Mouse (Mus musculus) E14TG2a.4 (cell line): ENCODE data around the gene Zmat5.

Source experiments
- H3K27me3 ChIP-seq: 2 replicates; pipeline ENCODE4 v1.6.1; 2014; ENCODE audit warnings: low read length, control low read depth; ENCODE audit not compliant: insufficient read depth
- H3K36me3 ChIP-seq: 2 replicates; pipeline ENCODE4 v1.6.1; 2014; ENCODE audit warnings: low read length, control low read depth; ENCODE audit not compliant: insufficient read depth
- H3K4me1 ChIP-seq: replicated peaks from 2 replicates; pipeline ENCODE4 v1.6.1; 2014; ENCODE audit warnings: low read depth, low read length, control low read depth
- H3K4me3 ChIP-seq: replicated peaks from 2 replicates; pipeline ENCODE4 v1.5.1; 2014; ENCODE audit warnings: mild to moderate bottlenecking, low read length
- H3K9me3 ChIP-seq: 2 replicates; pipeline ENCODE4 v1.6.1; 2014; ENCODE audit warnings: low read length, control low read depth
- CTCF ChIP-seq: conservative IDR thresholded peaks from 2 replicates; pipeline ENCODE4 v1.5.1; 2014; ENCODE audit warnings: low read length
- NANOG ChIP-seq: IDR thresholded peaks from 2 replicates; pipeline ENCODE4 v1.6.1; 2014; ENCODE audit warnings: borderline replicate concordance, low read length, mixed read lengths
- POU5F1 ChIP-seq: IDR thresholded peaks from 2 replicates; pipeline ENCODE4 v1.6.1; 2014; ENCODE audit warnings: low read length, borderline replicate concordance

The Zmat5 gene

DNA sequence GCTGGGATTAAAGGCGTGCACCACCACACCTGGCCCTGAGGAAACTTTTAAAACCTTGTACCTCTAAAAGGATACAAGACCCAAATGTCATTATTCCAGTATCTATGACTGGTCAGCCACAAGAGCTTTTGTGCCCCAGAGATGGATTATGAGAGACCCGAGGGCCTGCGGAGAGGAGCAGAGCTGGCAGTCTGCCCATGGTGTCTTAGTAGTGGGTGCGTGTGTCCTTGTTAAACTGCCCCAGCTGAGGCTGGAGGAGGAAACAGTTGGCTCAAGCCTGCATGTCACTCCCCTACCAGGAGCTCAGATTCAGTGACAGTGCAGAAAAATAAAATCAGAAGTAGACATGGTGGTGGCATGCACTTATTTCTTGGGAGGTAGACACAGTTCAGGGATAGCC lies 19.4 kb upstream of the Zmat5 start:
- no peaks in the 10 kb centered on the region for H3K9me3 ChIP-seq
- peaks cover 52% of the 10 kb centered on the region for H3K36me3 ChIP-seq
- no peaks in the 10 kb centered on the region for H3K27me3 ChIP-seq
- H3K4me1 ChIP-seq, result peaks cover 47% of the 10 kb centered on the region
- no peak for TF ChIP-seq POU5F1
- TF ChIP-seq NANOG, result no peak
- TF ChIP-seq CTCF, result no peak
- no peak overlapping the region for H3K4me3 ChIP-seq

DNA sequence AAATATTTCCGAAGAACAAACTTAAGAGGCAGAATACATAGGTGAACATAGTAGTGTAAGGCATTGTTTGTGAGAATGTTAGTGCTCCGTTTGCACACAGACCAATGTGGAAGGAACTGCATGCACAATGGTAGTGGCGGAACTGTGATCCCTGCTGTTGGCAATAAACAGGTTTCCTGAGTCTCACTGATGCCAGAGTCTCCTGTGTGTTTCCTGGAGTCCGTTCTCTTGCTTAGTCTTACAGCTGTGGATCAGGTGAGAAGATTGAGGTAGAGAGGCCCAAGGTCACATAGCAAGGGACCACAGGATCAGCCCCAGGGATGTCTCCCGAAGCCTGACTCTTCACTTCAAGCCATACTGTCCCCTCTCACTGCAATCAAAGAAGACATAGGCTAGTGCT lies 19.0 kb upstream of the Zmat5 start:
- Histone ChIP-seq H3K4me3 (no peak overlapping the region), H3K9me3 (no peaks in the 10 kb centered on the region), H3K4me1 (peaks cover 45% of the 10 kb centered on the region), H3K36me3 (peaks cover 47% of the 10 kb centered on the region), H3K27me3 (no peaks in the 10 kb centered on the region)
- TF ChIP-seq POU5F1 (no peak), CTCF (no peak), NANOG (no peak)

DNA sequence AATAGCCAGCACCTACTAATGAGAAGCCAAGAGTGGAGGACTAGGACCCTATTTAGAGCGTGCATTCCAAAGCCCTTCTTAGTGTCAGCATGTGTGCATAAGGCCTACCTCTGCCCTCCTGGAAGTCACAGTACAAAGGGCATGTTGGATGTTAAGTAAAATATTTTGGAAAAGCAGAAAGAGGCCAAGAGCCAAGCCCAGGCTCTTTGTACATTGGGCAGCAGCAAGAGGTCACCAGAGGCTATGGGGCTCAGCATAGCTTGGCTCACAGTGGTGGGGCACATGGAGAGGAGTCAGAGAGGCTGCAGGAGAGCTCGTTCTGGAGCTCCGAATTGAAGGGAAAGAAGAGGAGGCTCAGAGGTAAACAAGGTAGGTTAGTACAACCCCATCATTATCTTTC lies 17.5 kb upstream of the Zmat5 start:
- Histone ChIP-seq H3K9me3 (no peaks in the 10 kb centered on the region), H3K4me1 (peaks cover 54% of the 10 kb centered on the region), H3K4me3 (no peak overlapping the region), H3K36me3 (peaks cover 32% of the 10 kb centered on the region), H3K27me3 (no peaks in the 10 kb centered on the region)
- TF ChIP-seq POU5F1 (no peak), NANOG (no peak), CTCF (no peak)

DNA sequence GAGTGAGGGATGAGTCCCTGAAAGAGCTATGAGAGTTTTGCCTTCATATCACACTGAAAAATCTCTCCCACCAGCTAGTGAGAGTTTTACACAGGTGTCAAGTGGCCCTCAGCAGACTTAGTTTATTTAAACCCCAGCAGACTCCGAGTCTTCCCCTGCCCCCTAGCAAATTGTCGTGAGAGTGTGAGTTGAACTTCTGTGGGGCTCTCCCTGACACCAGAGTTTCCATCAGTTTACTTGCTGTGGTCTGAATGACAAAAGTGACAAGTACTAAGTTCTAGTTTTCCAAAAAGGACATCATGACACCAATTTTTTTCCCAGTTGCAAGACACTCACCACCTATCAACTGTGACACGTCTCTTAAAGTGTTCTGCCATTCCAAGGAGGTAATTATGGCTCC lies 16.6 kb upstream of the Zmat5 start:
- H3K36me3 ChIP-seq, result peaks cover 24% of the 10 kb centered on the region
- peaks cover 59% of the 10 kb centered on the region for H3K4me1 ChIP-seq
- TF ChIP-seq POU5F1, result no peak
- no peak for TF ChIP-seq NANOG
- TF ChIP-seq CTCF, result no peak
- H3K27me3 ChIP-seq, result no peaks in the 10 kb centered on the region
- H3K9me3 ChIP-seq, result no peaks in the 10 kb centered on the region
- H3K4me3 ChIP-seq, result no peak overlapping the region

DNA sequence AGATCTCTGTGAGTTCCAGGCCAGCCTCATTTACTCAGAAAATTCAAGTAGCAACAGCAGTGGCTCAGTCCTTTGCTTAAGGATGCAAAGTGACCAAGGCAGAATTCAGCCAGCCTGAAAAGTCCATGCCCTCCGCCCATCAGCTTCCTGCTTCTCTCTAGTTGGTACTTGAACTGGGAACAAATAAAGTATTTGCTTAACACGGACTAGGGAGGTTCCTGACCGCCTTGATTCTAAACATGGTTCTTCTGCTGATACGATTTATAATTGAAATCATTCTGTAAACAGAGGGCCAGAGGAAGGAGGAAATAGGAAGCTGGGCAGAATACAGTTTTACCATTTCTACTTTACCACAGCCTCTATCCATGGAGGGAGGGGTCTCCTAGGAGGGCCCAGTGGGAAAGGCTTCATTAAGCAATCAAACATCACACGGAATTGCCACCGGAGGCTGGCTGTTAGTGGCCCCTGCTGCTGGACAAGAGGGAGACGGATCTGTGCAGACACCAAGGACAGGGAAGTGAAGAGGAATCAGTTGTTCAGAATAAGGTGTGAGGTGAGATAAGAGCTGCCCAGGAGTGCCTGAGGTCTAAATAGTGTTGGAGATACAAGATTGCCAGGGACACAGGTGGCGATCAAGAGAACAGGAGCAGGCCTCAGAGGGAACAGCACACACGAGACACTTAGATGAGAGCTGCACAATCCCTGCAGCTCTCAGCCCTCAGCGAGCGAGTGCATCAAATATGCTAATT lies 15.7 kb upstream of the Zmat5 start:
- Histone ChIP-seq H3K36me3 (peaks cover 14% of the 10 kb centered on the region), H3K9me3 (no peaks in the 10 kb centered on the region), H3K27me3 (no peaks in the 10 kb centered on the region), H3K4me1 (peaks cover 57% of the 10 kb centered on the region), H3K4me3 (no peak overlapping the region)
- TF ChIP-seq POU5F1, result no peak
- TF ChIP-seq CTCF, result no peak
- TF ChIP-seq NANOG, result no peak

DNA sequence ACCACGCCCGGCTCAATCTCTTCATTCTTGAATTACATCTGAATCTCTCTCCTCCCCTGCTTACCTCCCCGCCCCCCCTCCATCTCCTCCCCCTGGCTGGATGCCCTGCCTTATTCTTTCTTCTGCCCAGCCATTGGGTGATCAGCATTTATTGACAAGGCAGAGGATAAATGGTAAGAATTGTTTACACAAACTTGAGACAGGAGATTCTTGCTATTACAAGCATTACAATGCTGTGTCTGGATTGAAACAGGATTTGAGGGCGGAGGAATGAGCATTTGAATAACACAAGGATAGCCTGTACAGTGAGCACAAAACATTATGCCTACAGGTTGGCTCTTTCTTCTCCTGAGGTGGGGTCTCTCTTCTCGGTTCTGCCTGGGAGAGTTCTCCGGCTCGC lies 14.1 kb upstream of the Zmat5 start:
- H3K4me1 ChIP-seq, result peaks cover 48% of the 10 kb centered on the region
- 0 out of 2 replicates have a peak, but pooled peaks cover 5% of the 10 kb centered on the region for H3K9me3 ChIP-seq
- TF ChIP-seq CTCF, result no peak
- no peak for TF ChIP-seq POU5F1
- no peak for TF ChIP-seq NANOG
- no peaks in the 10 kb centered on the region for H3K36me3 ChIP-seq
- no peaks in the 10 kb centered on the region for H3K27me3 ChIP-seq
- peak overlapping the region; percentile 37 for H3K4me3 ChIP-seq

DNA sequence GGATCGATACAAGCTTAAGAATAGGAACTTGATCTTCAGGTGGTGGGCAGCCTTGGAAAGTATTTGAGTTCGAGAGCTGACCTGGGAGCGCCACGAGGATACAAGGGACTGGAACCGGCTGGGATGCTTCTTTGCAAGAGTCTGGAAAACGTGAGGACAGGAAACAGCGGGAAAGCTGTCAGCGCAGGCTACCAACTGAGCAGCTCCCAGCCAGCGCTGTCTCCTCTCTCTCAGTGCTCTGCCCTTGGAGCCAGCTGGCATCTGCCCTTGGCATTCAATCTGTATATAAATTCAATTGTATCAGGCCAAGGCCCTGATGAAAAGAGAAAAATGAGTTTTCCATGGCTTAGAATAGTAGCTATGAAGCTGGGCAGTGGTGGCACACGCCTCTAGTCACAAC lies 13.3 kb upstream of the Zmat5 start:
- H3K4me3 ChIP-seq, result peak overlapping the region; percentile 37
- no peak for TF ChIP-seq POU5F1
- no peak for TF ChIP-seq NANOG
- no peak for TF ChIP-seq CTCF

DNA sequence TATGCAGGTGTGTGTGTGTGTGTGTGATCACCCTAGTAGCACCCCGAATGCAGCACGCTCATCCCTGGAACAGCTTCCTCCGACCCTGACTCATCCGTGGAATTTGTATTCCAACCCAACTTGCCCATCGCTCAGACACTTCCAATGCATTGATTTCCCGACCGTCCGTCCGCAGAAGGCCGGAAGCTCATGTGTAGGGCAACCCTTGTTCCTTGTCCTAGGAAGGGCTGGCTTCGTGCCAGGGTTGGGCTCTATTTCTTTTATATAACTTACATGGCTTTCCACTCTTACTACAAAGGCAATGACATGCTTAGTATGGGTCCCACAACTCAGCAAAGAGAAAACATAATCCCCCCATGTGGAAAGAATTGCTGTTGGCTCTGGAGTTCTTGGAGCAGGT lies 12.3 kb upstream of the Zmat5 start:
- H3K36me3 ChIP-seq, result no peaks in the 10 kb centered on the region
- TF ChIP-seq POU5F1, result no peak
- no peak for TF ChIP-seq CTCF
- no peak for TF ChIP-seq NANOG
- 0 out of 2 replicates have a peak, but pooled peaks cover 5% of the 10 kb centered on the region for H3K9me3 ChIP-seq
- peaks cover 48% of the 10 kb centered on the region for H3K4me1 ChIP-seq
- no peak overlapping the region for H3K4me3 ChIP-seq
- no peaks in the 10 kb centered on the region for H3K27me3 ChIP-seq

More for the DNA sequence above, 13.3 kb upstream of the Zmat5 start:
- Histone ChIP-seq H3K36me3 (no peaks in the 10 kb centered on the region), H3K4me1 (peaks cover 48% of the 10 kb centered on the region), H3K9me3 (0 out of 2 replicates have a peak, but pooled peaks cover 5% of the 10 kb centered on the region), H3K27me3 (no peaks in the 10 kb centered on the region)
